Mouse (Mus musculus) hindbrain, embryonic 14.5 days (tissue): ENCODE measurements around the gene Megf9. TPM values are rescaled to one million over a fixed set of nuclear protein-coding genes. Genes with fewer than 3 reads are reported as not detected.

ENCODE experiments used
- ATAC-seq: fragments of 200-750 bp; cut with Nextera tagmentation; 2 replicates; pipeline ENCODE4 v1.8.0; 2017; ENCODE audit warnings: moderate number of reproducible peaks, mild to moderate bottlenecking, moderate TSS enrichment, moderate library complexity; ENCODE audit not compliant: low FRiP score
- DNase-seq: peaks from one replicate; pipeline ENCODE4 v3.0.0-alpha.2; 2015; ENCODE audit warnings: low spot score
- H3K27ac ChIP-seq: fragments of 300-500 bp; sonication (generic); 2 replicates; pipeline ENCODE4 v1.5.1; 2014; ENCODE audit warnings: mild to moderate bottlenecking, moderate library complexity
- H3K27me3 ChIP-seq: fragments of 300-500 bp; sonication (generic); 2 replicates; pipeline ENCODE4 v1.6.1; 2014; ENCODE audit warnings: mild to moderate bottlenecking, low read length, mixed read lengths; ENCODE audit not compliant: control insufficient read depth, insufficient read depth
- H3K36me3 ChIP-seq: fragments of 300-500 bp; sonication (generic); replicated peaks from 2 replicates; pipeline ENCODE4 v1.6.1; 2014; ENCODE audit not compliant: control insufficient read depth, insufficient read depth
- H3K4me1 ChIP-seq: fragments of 300-500 bp; sonication (generic); replicated peaks from 2 replicates; pipeline ENCODE4 v1.6.1; 2014; ENCODE audit warnings: antibody characterized with exemption, low read length, mixed read lengths; ENCODE audit not compliant: control insufficient read depth, insufficient read depth
- H3K4me2 ChIP-seq: fragments of 300-500 bp; sonication (generic); replicated peaks from 2 replicates; pipeline ENCODE4 v1.6.1; 2014; ENCODE audit warnings: mild to moderate bottlenecking, moderate library complexity
- H3K4me3 ChIP-seq: fragments of 300-500 bp; sonication (generic); replicated peaks from 2 replicates; pipeline ENCODE4 v1.5.1; 2014; ENCODE audit warnings: mild to moderate bottlenecking, low read length
- H3K9ac ChIP-seq: fragments of 300-500 bp; sonication (generic); 2 replicates; pipeline ENCODE4 v1.6.1; 2014
- H3K9me3 ChIP-seq: fragments of 300-500 bp; sonication (generic); 2 replicates; pipeline ENCODE4 v1.6.1; 2016; ENCODE audit warnings: low read length; ENCODE audit not compliant: control insufficient read depth
- WGBS: fragments of 180-500 bp; shearing (Covaris S2); extraction: QIAGEN DNeasy Blood & Tissue Kit; methylation state at CpG from one replicate; pipeline ENCODE4 v1.1.7; 2014; 5-methylcytosine and 5-hydroxymethylcytosine counted together
- polyA plus RNA-seq: library from polyadenylated mRNA; unstranded; fragments of >200 nt; fragmentation: Nextera tagmentation; extraction: Ambion mirVana; gene quantifications from 2 replicates; pipeline ENCODE4 v1.2.1, GENCODE M21; 2014

The Megf9 gene
- polyA plus RNA-seq, 1 experiment from 2014 or later, result 41.8 TPM

DNA sequence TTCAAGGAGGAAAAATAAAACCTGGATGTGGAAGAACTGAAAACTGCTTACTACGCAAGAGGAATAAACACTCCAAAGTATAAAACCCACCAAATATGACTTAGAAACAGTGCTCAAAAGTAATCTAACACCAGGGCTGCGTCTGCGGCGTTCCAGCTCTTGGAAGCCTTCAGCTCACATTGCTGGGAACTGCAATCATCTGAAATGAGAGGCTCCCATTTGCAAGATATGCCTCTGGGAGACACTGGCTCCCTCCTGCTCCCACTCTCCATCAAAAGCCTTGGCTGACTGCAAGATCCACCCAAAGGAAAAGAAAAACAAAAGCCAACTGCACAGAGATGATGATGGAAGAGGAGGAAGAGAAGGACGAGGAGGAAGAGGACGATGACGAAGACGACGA lies 143.7 kb downstream of the Megf9 start:
- Histone ChIP-seq H3K36me3 (no peaks in the 10 kb centered on the region), H3K27ac (no peak overlapping the region), H3K9ac (no peak overlapping the region), H3K4me1 (no peaks in the 10 kb centered on the region), H3K4me3 (no peak overlapping the region), H3K27me3 (no peaks in the 10 kb centered on the region), H3K9me3 (no peaks in the 10 kb centered on the region), H3K4me2 (no peak overlapping the region)
- WGBS, result 87% methylated on average over 9 of the region's 9 CpGs
- ATAC-seq, result no peak
- DNase-seq, result no peak

DNA sequence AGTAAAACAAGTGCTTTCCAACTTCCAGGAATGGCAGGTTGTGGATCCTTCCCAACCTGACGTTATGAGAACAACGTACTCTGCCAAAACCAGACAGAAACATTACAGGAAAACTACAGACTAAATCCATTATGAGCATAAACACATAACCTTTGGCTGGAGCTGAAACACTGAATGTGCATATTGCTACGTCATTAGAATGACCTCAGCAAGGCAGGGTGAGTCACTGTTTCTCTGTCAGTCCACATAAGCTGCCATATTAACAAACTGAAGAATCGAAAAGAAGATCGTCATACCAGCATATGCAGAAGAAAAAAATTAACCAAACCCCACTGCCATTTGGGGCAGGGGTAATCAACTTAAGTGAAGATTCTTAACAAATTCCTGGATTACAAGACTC lies 148.6 kb downstream of the Megf9 start:
- no peaks in the 10 kb centered on the region for H3K36me3 ChIP-seq
- ATAC-seq, result no peak
- no peak overlapping the region for H3K27ac ChIP-seq
- no peak overlapping the region for H3K4me2 ChIP-seq
- H3K9me3 ChIP-seq, result no peaks in the 10 kb centered on the region
- H3K9ac ChIP-seq, result no peak overlapping the region
- DNase-seq, result no peak
- no peak overlapping the region for H3K4me3 ChIP-seq
- WGBS, result 91% methylated on average over 5 of the region's 5 CpGs
- no peaks in the 10 kb centered on the region for H3K4me1 ChIP-seq
- no peaks in the 10 kb centered on the region for H3K27me3 ChIP-seq

DNA sequence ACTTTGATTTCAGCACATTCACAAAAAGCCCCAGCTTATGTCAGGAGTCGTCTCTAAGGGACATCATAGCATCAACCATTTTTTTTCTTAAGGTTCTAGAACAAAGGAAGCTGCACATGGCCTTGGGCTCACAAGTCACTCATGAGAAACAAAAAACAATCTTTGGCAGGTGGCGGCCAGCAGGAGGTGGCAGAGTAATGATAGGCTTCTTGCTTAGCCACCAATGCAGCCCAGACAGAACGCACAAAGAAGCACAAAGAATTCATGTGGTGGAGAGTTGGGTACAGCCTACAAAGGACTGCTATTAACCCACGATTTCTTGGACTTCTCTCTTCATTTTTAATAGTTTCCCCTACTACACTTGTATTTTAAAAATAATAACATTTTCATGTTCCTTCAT lies 157.4 kb downstream of the Megf9 start:
- WGBS, result 59% methylated on average over 4 of the region's 4 CpGs
- Histone ChIP-seq H3K4me1 (no peaks in the 10 kb centered on the region), H3K4me3 (no peak overlapping the region), H3K9ac (no peak overlapping the region), H3K27ac (no peak overlapping the region), H3K9me3 (no peaks in the 10 kb centered on the region), H3K4me2 (no peak overlapping the region), H3K27me3 (no peaks in the 10 kb centered on the region), H3K36me3 (no peaks in the 10 kb centered on the region; the same call in none of the 2 replicates)
- ATAC-seq (peak; percentile 55; the same call in 1 of the 2 replicates), DNase-seq (no peak)

Other genes with a start within 250 kb of the Megf9 start
- 11.0 and 13.3 TPM in 2 replicates for gene Cdk5rap2, start 124.6 kb downstream of the Megf9 start, polyA plus RNA-seq